Mouse (Mus musculus) erythroblast, adult 5-6 weeks (primary cell): Measurements from ENCODE around the gene Atp2b2. TPM values are rescaled to one million over a fixed set of nuclear protein-coding genes. Genes with fewer than 3 reads are reported as not detected.
A peak's percentile ranks its signal among the peaks of the same experiment; 100 is the strongest.

Experiments used
- ATAC-seq: replicated peaks from 2 replicates; pipeline ENCODE4 v1.8.0; 2016; ENCODE audit warnings: moderate number of reproducible peaks, mild to moderate bottlenecking, moderate TSS enrichment, inconsistent platforms; ENCODE audit not compliant: poor library complexity, low FRiP score, severe bottlenecking
- total RNA-seq, 2 experiments: library from RNA; stranded (forward) in 1 of 2; stranded (reverse) in 1 of 2; fragments of 150-400 nt in 1 of 2; fragments of 200-764, 138-1000 nt in 1 of 2; gene quantifications; 2 replicates each; pipeline versions ENCODE4 v1.2.3 to v1.2.4; 2015 to 2017; ENCODE audit warnings: low replicate concordance in 2 of 2

Gene Atp2b2
- total RNA-seq, 2 experiments from 2014 or later = under 0.01 TPM; not detected in 1

GRCm38 (mm10) chr6:113822417-113822816, 220.0 kb downstream of the Atp2b2 start:
- ATAC-seq = no peak

- no peak for ATAC-seq
These were observed 225.7 kb downstream of the Atp2b2 start for GRCm38 (mm10) chr6:113816690-113817089.

GRCm38 (mm10) chr6:113811462-113811861, 231.0 kb downstream of the Atp2b2 start:
- ATAC-seq = no peak

GRCm38 (mm10) chr6:113810667-113811066, 231.7 kb downstream of the Atp2b2 start:
- no peak for ATAC-seq

GRCm38 (mm10) chr6:113806241-113806640, 236.2 kb downstream of the Atp2b2 start:
- no peak for ATAC-seq

- ATAC-seq = no peak
These were observed 241.2 kb downstream of the Atp2b2 start for GRCm38 (mm10) chr6:113801233-113801632.

- no peak for ATAC-seq
These were observed 242.5 kb downstream of the Atp2b2 start for GRCm38 (mm10) chr6:113799915-113800314.

GRCm38 (mm10) chr6:113799349-113799748, 243.1 kb downstream of the Atp2b2 start:
- ATAC-seq = no peak

- ATAC-seq = no peak
These were observed 243.5 kb downstream of the Atp2b2 start for GRCm38 (mm10) chr6:113798921-113799320.

- ATAC-seq = no peak
These were observed 247.1 kb downstream of the Atp2b2 start for GRCm38 (mm10) chr6:113795241-113795702.

- ATAC-seq = no peak
These were observed 250.0 kb downstream of the Atp2b2 start for GRCm38 (mm10) chr6:113792368-113792767.

GRCm38 (mm10) chr6:113791012-113791411, 251.4 kb downstream of the Atp2b2 start:
- no peak for ATAC-seq

- ATAC-seq = no peak
These were observed 254.9 kb downstream of the Atp2b2 start for GRCm38 (mm10) chr6:113787459-113787968.

- no peak for ATAC-seq
These were observed 256.8 kb downstream of the Atp2b2 start for GRCm38 (mm10) chr6:113785658-113786057.

- ATAC-seq = no peak
These were observed 264.1 kb downstream of the Atp2b2 start for GRCm38 (mm10) chr6:113778229-113778753.

- ATAC-seq = no peak
These were observed 273.6 kb downstream of the Atp2b2 start for GRCm38 (mm10) chr6:113768804-113769203.

- peak; percentile 60 for ATAC-seq
These were observed 280.8 kb downstream of the Atp2b2 start for GRCm38 (mm10) chr6:113761644-113762043.

GRCm38 (mm10) chr6:113749119-113749685, 293.2 kb downstream of the Atp2b2 start:
- ATAC-seq = no peak

- ATAC-seq = no peak
These were observed 294.1 kb downstream of the Atp2b2 start for GRCm38 (mm10) chr6:113748351-113748750.

- no peak for ATAC-seq
These were observed 295.1 kb downstream of the Atp2b2 start for GRCm38 (mm10) chr6:113747284-113747683.

- ATAC-seq = no peak
These were observed 297.3 kb downstream of the Atp2b2 start for GRCm38 (mm10) chr6:113745117-113745516.

GRCm38 (mm10) chr6:113743111-113743510, 299.3 kb downstream of the Atp2b2 start:
- no peak for ATAC-seq
